Mouse (Mus musculus) hindbrain, embryonic 12.5 days (tissue): Measurements from ENCODE around the gene Ddit4. TPM values are rescaled to one million over a fixed set of nuclear protein-coding genes. Genes with fewer than 3 reads are reported as not detected.

ENCODE experiments used
- ATAC-seq: fragments of 200-750 bp; cut with Nextera tagmentation; 2 replicates; pipeline ENCODE4 v1.8.0; 2017; ENCODE audit warnings: moderate TSS enrichment; ENCODE audit not compliant: low FRiP score
- H3K27ac ChIP-seq: fragments of 300-500 bp; sonication (generic); 2 replicates; pipeline ENCODE4 v1.5.1; 2016; ENCODE audit warnings: mild to moderate bottlenecking
- H3K27me3 ChIP-seq: fragments of 300-500 bp; sonication (generic); 2 replicates; pipeline ENCODE4 v1.6.1; 2016; ENCODE audit warnings: mild to moderate bottlenecking
- H3K36me3 ChIP-seq: fragments of 300-500 bp; sonication (generic); 2 replicates; pipeline ENCODE4 v1.6.1; 2016; ENCODE audit warnings: mild to moderate bottlenecking
- H3K4me1 ChIP-seq: fragments of 300-500 bp; sonication (generic); 2 replicates; pipeline ENCODE4 v1.6.1; 2016
- H3K4me2 ChIP-seq: fragments of 300-500 bp; sonication (generic); replicated peaks from 2 replicates; pipeline ENCODE4 v1.6.1; 2016; ENCODE audit warnings: mild to moderate bottlenecking
- H3K4me3 ChIP-seq: fragments of 300-500 bp; sonication (generic); 2 replicates; pipeline ENCODE4 v1.5.1; 2016; ENCODE audit warnings: mild to moderate bottlenecking
- H3K9ac ChIP-seq: fragments of 300-500 bp; sonication (generic); 2 replicates; pipeline ENCODE4 v1.6.1; 2016; ENCODE audit warnings: mild to moderate bottlenecking, moderate library complexity
- H3K9me3 ChIP-seq: fragments of 300-500 bp; sonication (generic); replicated peaks from 2 replicates; pipeline ENCODE4 v1.6.1; 2016; ENCODE audit warnings: mild to moderate bottlenecking
- WGBS: fragments of 180-500 bp; shearing (Covaris S2); methylation state at CpG from one replicate; pipeline ENCODE4 v1.1.7; 2016; 5-methylcytosine and 5-hydroxymethylcytosine counted together
- polyA plus RNA-seq: library from polyadenylated mRNA; unstranded; fragments of >200 nt; fragmentation: Nextera tagmentation; extraction: Ambion mirVana; gene quantifications from 2 replicates; pipeline ENCODE4 v1.2.1, GENCODE M21; 2016

The Ddit4 gene
- polyA plus RNA-seq, 1 experiment from 2014 or later, result 78.1 TPM

DNA sequence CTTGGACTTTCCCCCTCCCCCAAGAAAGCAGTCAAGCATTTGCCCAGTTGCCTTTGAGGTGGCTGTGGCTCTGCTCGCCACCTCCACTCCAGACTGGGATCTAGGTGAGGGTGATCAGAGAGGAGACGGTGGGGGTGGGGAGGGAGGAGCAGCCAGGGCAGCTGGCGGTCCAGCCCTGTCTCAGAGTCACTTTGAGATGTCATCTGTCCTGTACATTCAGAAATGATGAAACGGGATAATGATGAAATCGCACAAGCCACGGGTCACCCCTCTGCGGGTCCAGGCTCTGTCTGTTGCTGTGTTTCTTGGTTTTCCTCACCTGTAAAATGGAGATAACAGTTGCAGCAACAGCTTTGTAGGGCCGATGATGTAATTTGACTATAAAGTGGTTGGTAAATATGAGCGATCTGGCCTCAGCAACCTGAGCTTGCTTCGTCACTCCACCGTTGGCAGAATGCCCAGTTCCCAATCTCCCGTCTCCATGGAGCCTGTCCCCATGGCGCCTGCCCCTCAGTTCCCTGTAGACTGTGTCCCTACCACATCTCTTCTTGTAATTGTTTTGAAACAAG is 8.1 kb downstream of the Ddit4 start:
- Histone ChIP-seq H3K27ac (peak overlapping the region; percentile 49), H3K4me2 (peak overlapping the region; percentile 48), H3K36me3 (no peaks in the 10 kb centered on the region), H3K27me3 (no peaks in the 10 kb centered on the region), H3K9me3 (no peaks in the 10 kb centered on the region; the same call in 1 of the 2 replicates), H3K4me1 (peaks cover 24% of the 10 kb centered on the region), H3K4me3 (no peak overlapping the region), H3K9ac (no peak overlapping the region)
- WGBS, result 49% methylated on average over 13 of the region's 13 CpGs
- ATAC-seq, result peak; percentile 74

DNA sequence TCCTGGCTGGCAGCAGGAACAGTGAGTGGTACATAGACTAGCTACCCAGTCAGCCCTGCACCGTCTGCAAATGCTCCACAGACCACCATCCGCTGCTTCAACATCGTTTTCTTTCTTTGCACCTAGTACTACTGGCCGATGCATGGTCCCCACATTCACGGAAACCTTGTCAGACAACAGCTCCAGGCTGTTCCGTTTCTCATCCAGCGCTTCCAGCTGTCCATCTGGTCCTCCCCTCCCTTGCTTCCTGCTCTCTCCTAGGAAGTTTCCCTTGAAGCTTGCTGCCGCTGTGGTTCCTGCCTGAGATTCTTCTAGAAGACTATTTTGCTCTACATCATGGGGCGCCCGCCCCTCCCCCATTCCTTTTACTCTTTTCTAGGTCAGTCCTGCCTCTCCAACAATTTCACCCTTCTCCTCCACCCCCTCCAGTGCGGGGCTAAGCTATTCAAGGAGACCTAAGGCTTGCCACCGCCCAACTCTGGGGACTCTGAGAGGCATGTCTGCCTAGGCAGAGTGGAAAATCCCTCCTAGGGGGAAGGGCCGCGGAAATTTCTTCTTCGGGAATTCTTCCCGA is 8.7 kb downstream of the Ddit4 start:
- peak overlapping the region; percentile 49 for H3K27ac ChIP-seq
- WGBS, result 3% methylated on average over 16 of the region's 16 CpGs
- H3K36me3 ChIP-seq, result no peaks in the 10 kb centered on the region
- peak; percentile 57 for ATAC-seq
- no peaks in the 10 kb centered on the region; the same call in 1 of the 2 replicates for H3K9me3 ChIP-seq
- peak overlapping the region; percentile 14; the same call in 1 of the 2 replicates for H3K4me3 ChIP-seq
- H3K27me3 ChIP-seq, result no peaks in the 10 kb centered on the region
- peak overlapping the region; percentile 54 for H3K9ac ChIP-seq
- H3K4me1 ChIP-seq, result peaks cover 23% of the 10 kb centered on the region
- peak overlapping the region; percentile 48 for H3K4me2 ChIP-seq

DNA sequence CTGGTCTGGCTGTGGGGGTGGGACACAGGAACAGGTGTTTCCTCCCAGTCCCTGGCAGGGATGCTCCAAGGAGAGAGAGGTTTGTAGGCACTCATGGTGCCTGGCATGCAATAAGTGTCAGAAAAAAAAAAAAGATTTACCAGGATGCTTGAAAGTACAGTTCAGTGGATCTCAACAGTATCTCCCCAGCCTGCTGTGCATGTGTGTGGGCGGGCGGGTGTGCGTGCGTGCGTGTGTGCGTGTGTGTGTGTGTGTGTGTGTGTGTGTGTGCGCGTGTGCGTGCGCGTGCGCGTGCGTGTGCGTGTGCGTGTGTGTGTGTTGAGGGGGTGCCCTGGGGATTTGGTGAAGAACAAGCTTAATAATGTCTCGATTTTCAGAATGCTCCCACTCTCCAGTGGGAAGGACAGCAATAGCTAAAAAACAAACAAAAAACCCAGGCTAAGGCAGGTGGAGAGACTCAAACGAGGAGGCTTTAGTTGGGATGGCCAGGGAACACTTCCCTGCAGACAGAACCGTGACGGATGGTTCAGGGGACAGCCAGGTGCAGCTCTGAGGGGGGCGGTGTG is 9.3 kb downstream of the Ddit4 start:
- peak overlapping the region; percentile 54 for H3K9ac ChIP-seq
- WGBS, result 52% methylated on average over 21 of the region's 21 CpGs
- no peaks in the 10 kb centered on the region for H3K27me3 ChIP-seq
- H3K4me2 ChIP-seq, result peak overlapping the region; percentile 48
- peak overlapping the region; percentile 49 for H3K27ac ChIP-seq
- H3K4me3 ChIP-seq, result peak overlapping the region; percentile 14; the same call in 1 of the 2 replicates
- H3K9me3 ChIP-seq, result no peaks in the 10 kb centered on the region; the same call in 1 of the 2 replicates
- H3K4me1 ChIP-seq, result peaks cover 18% of the 10 kb centered on the region
- ATAC-seq, result peak; percentile 7; the same call in 1 of the 2 replicates
- no peaks in the 10 kb centered on the region for H3K36me3 ChIP-seq

DNA sequence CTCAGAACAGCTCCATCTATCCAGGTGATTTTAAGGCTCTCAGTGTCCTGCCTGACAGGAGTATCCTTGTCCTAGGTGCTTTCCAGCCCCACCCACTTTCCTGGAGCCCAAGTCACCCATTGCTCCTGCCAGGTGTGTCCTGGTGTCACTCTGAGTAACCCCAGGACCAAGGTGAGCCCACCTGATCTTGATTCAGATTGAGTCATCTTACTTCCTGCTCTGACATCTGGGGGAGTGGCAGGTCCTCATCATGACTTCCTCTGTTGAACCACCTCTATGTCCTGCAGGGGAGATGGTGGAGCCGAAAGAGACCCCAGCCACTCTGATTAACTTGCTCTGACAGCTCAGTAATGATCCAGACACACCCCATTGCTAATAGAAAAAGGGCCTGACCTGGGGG is 12.6 kb downstream of the Ddit4 start:
- H3K4me2 ChIP-seq, result no peak overlapping the region
- 76% methylated on average over 1 of the region's 1 CpGs for WGBS
- no peak overlapping the region for H3K9ac ChIP-seq
- no peak overlapping the region for H3K4me3 ChIP-seq
- peaks cover 23% of the 10 kb centered on the region for H3K4me1 ChIP-seq
- H3K9me3 ChIP-seq, result no peaks in the 10 kb centered on the region; the same call in 1 of the 2 replicates
- H3K27me3 ChIP-seq, result no peaks in the 10 kb centered on the region
- H3K36me3 ChIP-seq, result no peaks in the 10 kb centered on the region
- H3K27ac ChIP-seq, result no peak overlapping the region
- ATAC-seq, result no peak

DNA sequence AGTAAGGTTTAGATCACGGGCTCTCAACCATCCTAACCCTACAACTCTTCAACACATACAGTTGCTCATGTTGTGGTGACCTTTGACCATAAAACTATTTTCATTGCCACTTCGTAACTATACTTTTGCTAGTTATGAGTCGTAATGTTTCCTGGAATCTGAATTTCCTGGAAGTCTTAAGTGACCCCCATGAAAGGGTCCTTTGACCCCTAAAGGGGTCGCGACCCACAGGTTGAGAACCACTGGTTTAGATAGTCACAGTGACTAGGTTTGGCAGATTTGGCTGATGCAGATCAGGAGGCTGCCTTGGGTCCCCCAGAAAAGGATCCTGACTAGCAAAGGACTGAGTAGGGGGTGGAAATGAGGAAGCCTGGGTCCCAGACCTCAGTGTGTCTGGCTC is 13.0 kb downstream of the Ddit4 start:
- Histone ChIP-seq H3K27ac (no peak overlapping the region), H3K9me3 (no peaks in the 10 kb centered on the region; the same call in 1 of the 2 replicates), H3K27me3 (no peaks in the 10 kb centered on the region), H3K4me3 (no peak overlapping the region), H3K9ac (no peak overlapping the region), H3K4me1 (peaks cover 22% of the 10 kb centered on the region), H3K4me2 (no peak overlapping the region), H3K36me3 (no peaks in the 10 kb centered on the region)
- 89% methylated on average over 5 of the region's 5 CpGs for WGBS
- no peak for ATAC-seq

- Histone ChIP-seq H3K36me3 (no peaks in the 10 kb centered on the region), H3K27me3 (no peaks in the 10 kb centered on the region), H3K27ac (0 out of 2 replicates have a peak overlapping the region, but pooled peaks have one; percentile 30), H3K9me3 (no peaks in the 10 kb centered on the region; the same call in 1 of the 2 replicates), H3K4me1 (0 out of 2 replicates have a peak, but pooled peaks cover 6% of the 10 kb centered on the region), H3K4me2 (no peak overlapping the region), H3K9ac (no peak overlapping the region), H3K4me3 (no peak overlapping the region)
- 45% methylated on average over 8 of the region's 8 CpGs for WGBS
- no peak for ATAC-seq
Observed at GRCm38 (mm10) chr10:59936058-59936856, 15.4 kb downstream of the Ddit4 start.

- 26% methylated on average over 3 of the region's 3 CpGs for WGBS
- no peak overlapping the region for H3K27ac ChIP-seq
- no peaks in the 10 kb centered on the region for H3K9me3 ChIP-seq
- no peak overlapping the region for H3K9ac ChIP-seq
- no peaks in the 10 kb centered on the region for H3K36me3 ChIP-seq
- no peak overlapping the region for H3K4me2 ChIP-seq
- H3K4me3 ChIP-seq, result no peak overlapping the region
- no peaks in the 10 kb centered on the region for H3K27me3 ChIP-seq
- H3K4me1 ChIP-seq, result peaks cover 11% of the 10 kb centered on the region; the same call in 1 of the 2 replicates
- no peak for ATAC-seq
Observed at GRCm38 (mm10) chr10:59934039-59934438, 17.6 kb downstream of the Ddit4 start.

GRCm38 (mm10) chr10:59932521-59932920 is 19.1 kb downstream of the Ddit4 start:
- 81% methylated on average over 6 of the region's 6 CpGs for WGBS
- Histone ChIP-seq H3K4me3 (no peak overlapping the region), H3K4me2 (no peak overlapping the region), H3K4me1 (peaks cover 11% of the 10 kb centered on the region; the same call in 1 of the 2 replicates), H3K27ac (no peak overlapping the region), H3K36me3 (no peaks in the 10 kb centered on the region), H3K9ac (no peak overlapping the region), H3K9me3 (no peaks in the 10 kb centered on the region), H3K27me3 (no peaks in the 10 kb centered on the region)
- ATAC-seq, result no peak

- Histone ChIP-seq H3K27ac (no peak overlapping the region), H3K36me3 (no peaks in the 10 kb centered on the region), H3K9ac (no peak overlapping the region), H3K4me1 (peaks cover 7% of the 10 kb centered on the region; the same call in 1 of the 2 replicates), H3K4me3 (no peak overlapping the region), H3K4me2 (peak overlapping the region; percentile 14; the same call in 1 of the 2 replicates), H3K27me3 (no peaks in the 10 kb centered on the region), H3K9me3 (no peaks in the 10 kb centered on the region)
- peak; percentile 73 for ATAC-seq
- WGBS, result 31% methylated on average over 10 of the region's 10 CpGs
Observed at GRCm38 (mm10) chr10:59930996-59931395, 20.6 kb downstream of the Ddit4 start.

- no peak overlapping the region for H3K4me2 ChIP-seq
- no peak for ATAC-seq
- H3K9me3 ChIP-seq, result no peaks in the 10 kb centered on the region
- H3K27ac ChIP-seq, result no peak overlapping the region
- H3K9ac ChIP-seq, result no peak overlapping the region
- peaks cover 5% of the 10 kb centered on the region; the same call in 1 of the 2 replicates for H3K4me1 ChIP-seq
- H3K27me3 ChIP-seq, result no peaks in the 10 kb centered on the region
- H3K4me3 ChIP-seq, result no peak overlapping the region
- WGBS, result 92% methylated on average over 7 of the region's 7 CpGs
- no peaks in the 10 kb centered on the region for H3K36me3 ChIP-seq
Observed at GRCm38 (mm10) chr10:59929205-59929604, 22.4 kb downstream of the Ddit4 start.

GRCm38 (mm10) chr10:59924305-59924704 is 27.3 kb downstream of the Ddit4 start:
- H3K9me3 ChIP-seq, result no peaks in the 10 kb centered on the region
- H3K9ac ChIP-seq, result no peak overlapping the region
- ATAC-seq, result no peak
- no peak overlapping the region for H3K4me2 ChIP-seq
- 45% methylated on average over 3 of the region's 3 CpGs for WGBS
- no peaks in the 10 kb centered on the region for H3K27me3 ChIP-seq
- H3K4me1 ChIP-seq, result peaks cover 21% of the 10 kb centered on the region
- no peak overlapping the region for H3K27ac ChIP-seq
- H3K36me3 ChIP-seq, result no peaks in the 10 kb centered on the region
- H3K4me3 ChIP-seq, result no peak overlapping the region

DNA sequence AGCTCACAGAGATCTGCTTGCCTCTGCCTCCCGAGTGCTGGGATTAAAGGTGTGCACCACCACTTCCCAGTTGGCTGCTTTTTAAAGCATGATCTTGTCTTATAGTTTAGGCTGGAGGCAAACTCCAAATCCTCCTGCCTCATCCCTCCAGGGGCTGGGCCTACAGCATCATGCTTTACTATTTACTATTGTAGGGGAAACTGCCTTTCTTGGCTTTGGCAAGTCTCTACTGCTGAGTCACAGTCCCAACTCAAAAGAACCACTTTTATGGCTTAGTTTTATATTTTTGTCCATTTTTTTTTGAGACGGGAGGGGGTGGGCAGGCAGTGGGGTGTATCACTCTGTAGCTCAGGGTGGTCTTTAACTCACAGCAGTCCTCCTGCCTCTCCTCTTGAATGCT is 28.1 kb downstream of the Ddit4 start:
- no peaks in the 10 kb centered on the region for H3K36me3 ChIP-seq
- ATAC-seq, result no peak

More for the DNA sequence above, 28.1 kb downstream of the Ddit4 start:
- Histone ChIP-seq H3K27me3 (no peaks in the 10 kb centered on the region), H3K4me2 (no peak overlapping the region), H3K9me3 (no peaks in the 10 kb centered on the region), H3K27ac (no peak overlapping the region), H3K4me3 (no peak overlapping the region), H3K9ac (no peak overlapping the region), H3K4me1 (peaks cover 21% of the 10 kb centered on the region)
- 92% methylated on average over 2 of the region's 2 CpGs for WGBS
